Mouse (Mus musculus) lung, postnatal 0 days (tissue): Measurements from ENCODE around the gene Irf2bp2. TPM values are rescaled to one million over a fixed set of nuclear protein-coding genes. Genes with fewer than 3 reads are reported as not detected.
A peak's percentile ranks its signal among the peaks of the same experiment; 100 is the strongest.

Experiments
- ATAC-seq: fragments of 200-750 bp; cut with Nextera tagmentation; 2 replicates; pipeline ENCODE4 v1.8.0; 2017; ENCODE audit warnings: moderate library complexity
- DNase-seq: peaks from one replicate; pipeline ENCODE4 v3.0.0-alpha.2; 2016; ENCODE audit warnings: low spot score
- H3K27ac ChIP-seq: fragments of 300-500 bp; sonication (generic); 2 replicates; pipeline ENCODE4 v1.5.1; 2014; ENCODE audit warnings: antibody characterized with exemption, mild to moderate bottlenecking, low read length, mixed read lengths
- H3K27me3 ChIP-seq: fragments of 300-500 bp; sonication (generic); replicated peaks from 2 replicates; pipeline ENCODE4 v1.6.1; 2014; ENCODE audit warnings: low read length, mixed read lengths; ENCODE audit not compliant: insufficient read depth
- H3K36me3 ChIP-seq: fragments of 300-500 bp; sonication (generic); 2 replicates; pipeline ENCODE4 v1.6.1; 2014; ENCODE audit warnings: low read length, mixed read lengths; ENCODE audit not compliant: insufficient read depth
- H3K4me1 ChIP-seq: fragments of 300-500 bp; sonication (generic); 2 replicates; pipeline ENCODE4 v1.6.1; 2014; ENCODE audit warnings: antibody characterized with exemption, low read depth, low read length, mixed read lengths; ENCODE audit not compliant: insufficient read depth
- H3K4me2 ChIP-seq: fragments of 300-500 bp; sonication (generic); replicated peaks from 2 replicates; pipeline ENCODE4 v1.6.1; 2014; ENCODE audit warnings: low read depth, mild to moderate bottlenecking, low read length, moderate library complexity, mixed read lengths
- H3K4me3 ChIP-seq: fragments of 300-500 bp; sonication (generic); 2 replicates; pipeline ENCODE4 v1.5.1; 2014; ENCODE audit warnings: low read depth, low read length
- H3K9ac ChIP-seq: fragments of 300-500 bp; sonication (generic); replicated peaks from 2 replicates; pipeline ENCODE4 v1.6.1; 2014; ENCODE audit warnings: low read depth, mild to moderate bottlenecking
- H3K9me3 ChIP-seq: fragments of 300-500 bp; sonication (generic); 2 replicates; pipeline ENCODE4 v1.6.1; 2016; ENCODE audit warnings: low read length, mixed read lengths
- CTCF ChIP-seq: IDR thresholded peaks from 2 replicates; pipeline ENCODE4 v1.5.1; 2016; ENCODE audit warnings: antibody characterized with exemption, mild to moderate bottlenecking
- EP300 ChIP-seq: IDR thresholded peaks from 2 replicates; pipeline ENCODE4 v1.6.1; 2016; ENCODE audit warnings: antibody characterized with exemption, mild to moderate bottlenecking, control low read depth
- WGBS: fragments of 180-500 bp; shearing (Covaris S2); extraction: QIAGEN DNeasy Blood & Tissue Kit; methylation state at CpG from one replicate; pipeline ENCODE4 v1.1.7; 2014; 5-methylcytosine and 5-hydroxymethylcytosine counted together
- polyA plus RNA-seq: library from polyadenylated mRNA; unstranded; fragments of >200 nt; fragmentation: Nextera tagmentation; extraction: Ambion mirVana; gene quantifications from 2 replicates; pipeline ENCODE4 v1.2.1, GENCODE M21; 2015

Gene Irf2bp2
- polyA plus RNA-seq, 1 experiment from 2014 or later, result 19.5 TPM

DNA sequence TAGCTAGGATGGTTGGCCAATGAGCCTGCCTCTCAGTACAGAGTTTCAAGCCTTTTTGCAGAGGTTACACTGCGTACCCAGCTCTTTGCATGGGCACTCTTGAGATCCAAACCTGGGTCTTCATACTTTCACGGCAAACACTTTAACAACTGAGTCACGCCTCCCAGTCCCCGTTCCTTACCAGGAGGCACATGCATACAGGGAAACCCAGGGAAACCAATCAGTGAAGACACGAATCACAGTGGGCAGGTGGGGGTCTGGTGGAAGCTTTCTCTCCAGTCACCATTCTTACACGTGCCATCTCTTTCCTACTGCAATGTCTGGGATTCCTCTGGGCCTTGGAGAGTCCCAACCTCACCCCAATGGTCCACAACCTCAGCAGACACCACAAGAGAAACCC lies 12.1 kb downstream of the Irf2bp2 start:
- Histone ChIP-seq H3K36me3 (no peaks in the 10 kb centered on the region), H3K4me1 (peaks cover 10% of the 10 kb centered on the region; the same call in 1 of the 2 replicates), H3K4me3 (no peak overlapping the region), H3K9me3 (no peaks in the 10 kb centered on the region), H3K27ac (no peak overlapping the region), H3K9ac (no peak overlapping the region), H3K4me2 (no peak overlapping the region), H3K27me3 (no peaks in the 10 kb centered on the region)
- WGBS, result 89% methylated on average over 6 of the region's 6 CpGs
- no peak for TF ChIP-seq CTCF
- no peak for DNase-seq
- no peak for ATAC-seq

DNA sequence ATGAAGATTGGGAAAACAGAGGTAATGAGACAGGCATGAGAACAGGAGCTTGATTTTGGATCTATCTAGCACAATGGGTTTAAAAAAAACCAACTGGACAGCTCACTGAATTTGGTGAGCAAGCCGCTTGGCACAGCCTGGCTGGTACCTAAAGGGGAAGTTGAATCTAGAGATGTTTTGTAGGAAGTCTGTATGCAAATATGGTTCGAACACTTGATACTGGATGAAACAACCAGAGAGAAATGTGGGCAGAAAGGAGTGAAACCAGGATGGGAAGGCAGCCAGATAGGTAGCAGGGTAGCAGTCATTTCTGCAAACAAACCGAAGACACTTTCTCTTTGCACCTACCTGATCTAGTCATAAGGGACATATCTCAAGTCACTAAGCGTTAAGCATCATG lies 13.0 kb downstream of the Irf2bp2 start:
- TF ChIP-seq EP300 (no peak), CTCF (no peak)
- no peak for DNase-seq
- H3K27me3 ChIP-seq, result no peaks in the 10 kb centered on the region
- WGBS, result 92% methylated on average over 4 of the region's 4 CpGs
- no peak overlapping the region for H3K27ac ChIP-seq
- no peak overlapping the region for H3K9ac ChIP-seq
- ATAC-seq, result no peak
- no peak overlapping the region for H3K4me3 ChIP-seq
- no peaks in the 10 kb centered on the region for H3K36me3 ChIP-seq
- H3K4me2 ChIP-seq, result no peak overlapping the region
- no peaks in the 10 kb centered on the region for H3K9me3 ChIP-seq
- peaks cover 10% of the 10 kb centered on the region; the same call in 1 of the 2 replicates for H3K4me1 ChIP-seq

- no peak overlapping the region for H3K4me2 ChIP-seq
- H3K27ac ChIP-seq, result no peak overlapping the region
- 71% methylated on average over 1 of the region's 1 CpGs for WGBS
- DNase-seq, result no peak
- TF ChIP-seq CTCF, result peak; percentile 30
- no peak for TF ChIP-seq EP300
- no peaks in the 10 kb centered on the region for H3K27me3 ChIP-seq
- no peak overlapping the region for H3K4me3 ChIP-seq
- no peaks in the 10 kb centered on the region for H3K36me3 ChIP-seq
- H3K4me1 ChIP-seq, result peaks cover 8% of the 10 kb centered on the region; the same call in 1 of the 2 replicates
- no peaks in the 10 kb centered on the region for H3K9me3 ChIP-seq
- no peak overlapping the region for H3K9ac ChIP-seq
- no peak for ATAC-seq
Measured at GRCm38 (mm10) chr8:126580086-126580485, 13.7 kb downstream of the Irf2bp2 start.

DNA sequence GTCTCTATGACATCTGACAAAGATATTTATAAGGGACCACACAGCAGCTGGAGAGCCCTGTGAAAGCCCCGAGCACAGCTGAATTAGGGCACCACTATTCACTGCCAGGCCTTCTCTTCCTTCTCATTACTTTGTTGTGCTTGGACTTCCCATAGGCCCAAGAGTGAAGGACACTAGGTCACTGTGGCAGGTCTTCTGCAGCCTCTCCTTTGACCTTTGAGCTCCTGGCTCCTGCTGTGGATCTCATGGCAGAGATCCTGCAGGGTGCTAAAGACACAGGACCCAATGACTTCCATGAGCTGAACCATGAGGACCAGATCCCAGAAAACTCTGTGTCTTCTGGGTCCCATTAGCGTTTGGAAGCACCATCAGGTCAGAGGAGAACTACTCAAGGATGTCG lies 15.1 kb downstream of the Irf2bp2 start:
- Histone ChIP-seq H3K27me3 (no peaks in the 10 kb centered on the region), H3K36me3 (no peaks in the 10 kb centered on the region), H3K4me2 (no peak overlapping the region), H3K9me3 (no peaks in the 10 kb centered on the region), H3K9ac (no peak overlapping the region), H3K4me1 (peaks cover 3% of the 10 kb centered on the region; the same call in 1 of the 2 replicates), H3K4me3 (no peak overlapping the region), H3K27ac (no peak overlapping the region)
- TF ChIP-seq CTCF (no peak), EP300 (no peak)
- no peak for ATAC-seq
- no peak for DNase-seq
- WGBS, result 93% methylated on average over 3 of the region's 3 CpGs

GRCm38 (mm10) chr8:126576919-126577318 lies 16.9 kb downstream of the Irf2bp2 start:
- no peak for ATAC-seq
- Histone ChIP-seq H3K4me3 (no peak overlapping the region), H3K27ac (no peak overlapping the region), H3K9ac (no peak overlapping the region), H3K4me2 (no peak overlapping the region), H3K4me1 (no peaks in the 10 kb centered on the region), H3K27me3 (no peaks in the 10 kb centered on the region), H3K9me3 (no peaks in the 10 kb centered on the region), H3K36me3 (no peaks in the 10 kb centered on the region)
- no peak for TF ChIP-seq CTCF
- TF ChIP-seq EP300, result no peak
- DNase-seq, result no peak
- 81% methylated on average over 8 of the region's 8 CpGs for WGBS

- ATAC-seq, result no peak
- Histone ChIP-seq H3K36me3 (no peaks in the 10 kb centered on the region), H3K9ac (no peak overlapping the region), H3K27me3 (no peaks in the 10 kb centered on the region), H3K4me3 (no peak overlapping the region), H3K27ac (no peak overlapping the region), H3K9me3 (no peaks in the 10 kb centered on the region), H3K4me1 (no peaks in the 10 kb centered on the region), H3K4me2 (no peak overlapping the region)
- DNase-seq, result no peak
- no peak for TF ChIP-seq CTCF
- TF ChIP-seq EP300, result no peak
Measured at GRCm38 (mm10) chr8:126576086-126576485, 17.7 kb downstream of the Irf2bp2 start.
